Mouse (Mus musculus): ENCODE measurements around the gene Antxr1.

DNA sequence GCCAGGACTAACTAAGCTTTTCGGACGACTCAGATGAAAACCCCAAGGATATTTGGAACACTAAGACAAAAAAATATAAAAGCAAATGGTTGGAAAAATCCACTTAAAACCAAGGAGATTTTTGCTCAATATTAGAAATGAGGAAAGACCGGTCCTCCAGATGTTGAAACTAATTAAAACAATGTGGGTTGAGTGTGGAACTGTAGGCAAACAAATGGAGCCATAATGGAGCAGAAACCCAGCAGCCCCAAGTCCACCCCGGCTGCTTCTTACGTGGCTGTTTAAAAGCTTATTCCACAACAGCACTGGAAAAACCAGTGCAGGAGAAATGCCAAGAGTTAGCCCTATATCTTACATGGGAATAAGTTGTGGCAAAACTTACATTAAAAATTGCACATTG, 32.9 kb downstream of the Antxr1 start:
- no peak for TF ChIP-seq EP300 (IDR thresholded peaks at IDR 0.05; ENCODE audit: low read depth)
- TF ChIP-seq CTCF (IDR thresholded peaks at IDR 0.05; ENCODE audit: low read depth) = no peak

Data from liver, embryonic 14.5 days (tissue).